ENCODE assay signal across 8 mouse cellular contexts in the genomic region with DNA sequence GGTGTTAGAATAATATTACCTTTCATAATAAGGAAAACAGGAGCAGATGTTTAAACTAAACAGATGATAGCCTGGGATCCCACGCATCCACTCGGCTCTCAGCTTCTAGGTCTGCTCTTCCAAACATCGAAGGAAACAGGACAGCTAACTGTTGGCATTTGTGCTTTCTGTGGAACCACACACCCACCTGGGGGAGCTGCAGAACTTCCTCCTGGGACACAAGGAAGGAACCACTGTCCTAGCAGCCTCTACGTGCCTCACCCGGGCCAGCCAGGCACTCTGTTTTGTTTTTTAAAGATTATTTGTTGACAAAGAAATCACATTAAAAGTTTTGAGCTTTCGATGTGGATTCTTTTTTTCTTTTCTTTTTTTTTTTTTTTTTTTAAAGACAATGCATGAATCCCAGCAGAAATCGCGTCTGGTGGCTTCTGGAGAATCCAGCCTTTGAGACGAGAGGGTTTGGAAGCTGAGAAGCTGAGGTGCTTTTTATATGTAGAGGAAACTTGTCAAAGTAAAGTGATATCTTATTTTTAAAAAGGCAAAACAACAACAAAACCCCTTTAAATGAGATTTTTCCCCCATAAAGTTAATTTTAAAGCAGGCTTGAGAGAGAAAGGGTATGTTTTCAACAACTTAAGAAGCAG. TPM values are rescaled to one million over a fixed set of nuclear protein-coding genes. Genes with fewer than 3 reads are reported as not detected.
DNase-seq lines count a peak whose midpoint lies in the region; ATAC-seq and TF ChIP-seq lines count a peak whose summit lies in the region.

No protein-coding gene starts in this region.

- no peaks in the 10 kb centered on the region for H3K9me3 ChIP-seq in embryonic facial prominence, embryonic 12.5 days
- H3K9me3 ChIP-seq in intestine, postnatal 0 days (ENCODE audit: control insufficient read depth) = no peaks in the 10 kb centered on the region

- H3K27me3 ChIP-seq in heart, adult 2 months (ENCODE audit: control insufficient read depth, insufficient read depth, low read length) = no peaks in the 10 kb centered on the region
- H3K27me3 ChIP-seq in embryonic facial prominence, embryonic 12.5 days = no peaks in the 10 kb centered on the region
- H3K27me3 ChIP-seq in intestine, postnatal 0 days (replicated peaks; ENCODE audit: control insufficient read depth, insufficient read depth, low read length) = no peaks in the 10 kb centered on the region

- ATAC-seq in embryonic facial prominence, embryonic 12.5 days (ENCODE audit: insufficient number of reproducible peaks, insufficient read depth, low FRiP score, low TSS enrichment) = no peak
- no peak for ATAC-seq in intestine, postnatal 0 days

- H3K9ac ChIP-seq in heart, adult 2 months (ENCODE audit: low read depth, low read length) = peak overlapping the region; percentile 86
- peak overlapping the region; percentile 91 for H3K9ac ChIP-seq in embryonic facial prominence, embryonic 12.5 days
- peak overlapping the region; percentile 65 for H3K9ac ChIP-seq in intestine, postnatal 0 days (ENCODE audit: low read depth, low read length)

- peak in 1 of 2 experiments; percentile 44 for DNase-seq in heart, adult 2 months
- DNase-seq in heart, postnatal 25 days (ENCODE audit: low spot score) = no peak
- DNase-seq in lung, postnatal 25 days (ENCODE audit: low spot score) = peak; percentile 43
- no peak for DNase-seq in urinary bladder, postnatal 36 days (ENCODE audit: low spot score in 2 of 2)
- no peak for DNase-seq in left cerebral cortex, adult 11 months (ENCODE audit: low spot score)
- no peak for DNase-seq in thymus, adult 18-20 months

- peaks cover 4% of the 10 kb centered on the region; the same call in 1 of the 2 replicates for H3K79me2 ChIP-seq in heart, adult 2 months (replicated peaks; ENCODE audit: control insufficient read depth, insufficient read depth, low read length)

- peak overlapping the region; percentile 68 for H3K4me3 ChIP-seq in heart, adult 2 months
- H3K4me3 ChIP-seq in embryonic facial prominence, embryonic 12.5 days = peak overlapping the region; percentile 75
- H3K4me3 ChIP-seq in intestine, postnatal 0 days (ENCODE audit: low read depth, low read length) = peak overlapping the region; percentile 38

- peak overlapping the region; percentile 76 for H3K4me2 ChIP-seq in embryonic facial prominence, embryonic 12.5 days (replicated peaks)
- H3K4me2 ChIP-seq in intestine, postnatal 0 days (replicated peaks; ENCODE audit: low read depth) = peak overlapping the region; percentile 65

- H3K36me3 ChIP-seq in heart, adult 2 months (ENCODE audit: control insufficient read depth, insufficient read depth, low read length) = peaks cover 2% of the 10 kb centered on the region
- no peaks in the 10 kb centered on the region for H3K36me3 ChIP-seq in embryonic facial prominence, embryonic 12.5 days
- no peaks in the 10 kb centered on the region for H3K36me3 ChIP-seq in intestine, postnatal 0 days (ENCODE audit: control insufficient read depth, insufficient read depth)

- peak overlapping the region; percentile 84 for H3K27ac ChIP-seq in heart, adult 2 months
- H3K27ac ChIP-seq in embryonic facial prominence, embryonic 12.5 days = peak overlapping the region; percentile 86
- no peak overlapping the region for H3K27ac ChIP-seq in intestine, postnatal 0 days (ENCODE audit: low read depth, low read length)

- peak; percentile 48 for TF ChIP-seq CTCF in heart, adult 2 months (IDR thresholded peaks at IDR 0.05)
- TF ChIP-seq CTCF in intestine, postnatal 0 days (IDR thresholded peaks at IDR 0.05; ENCODE audit: low read depth) = peak; percentile 53

- TF ChIP-seq EP300 in heart, adult 2 months (IDR thresholded peaks at IDR 0.05; ENCODE audit: insufficient read depth, low read depth, low read length) = no peak

- TF ChIP-seq POLR2A in heart, adult 2 months (IDR thresholded peaks at IDR 0.05; ENCODE audit: insufficient read depth, low read depth, low read length) = no peak

- WGBS in heart, adult 2 months = 4% methylated on average over 9 of the region's 9 CpGs
- WGBS in embryonic facial prominence, embryonic 12.5 days = 10% methylated on average over 9 of the region's 9 CpGs
- 19% methylated on average over 9 of the region's 9 CpGs for WGBS in intestine, postnatal 0 days

- H3K4me1 ChIP-seq in heart, adult 2 months (ENCODE audit: control insufficient read depth, insufficient read depth, low read length) = peaks cover 22% of the 10 kb centered on the region
- peaks cover 47% of the 10 kb centered on the region for H3K4me1 ChIP-seq in embryonic facial prominence, embryonic 12.5 days
- peaks cover 13% of the 10 kb centered on the region for H3K4me1 ChIP-seq in intestine, postnatal 0 days (replicated peaks; ENCODE audit: control insufficient read depth, insufficient read depth, low read length)

- intact Hi-C loops in heart, adult 2 months (cut with DNase I) = loop anchor here (2.0 to 10.0 kb wide), 3 partner anchors 29 to 275 kb away; a partner anchor contains a TSS
- intact Hi-C loops in heart, postnatal 25 days (cut with DNase I) = loop anchor here (2.0 kb wide), 2 partner anchors 25 to 45 kb away; no protein-coding TSS in a partner anchor

RNA-seq across cellular contexts. Expression of a gene that starts 50.0 kb away (rescaled TPM):
- total RNA-seq in heart, adult 2 months (2021) = 10 to 100 TPM; 23.5 to 24.7 TPM
- polyA plus RNA-seq in heart, adult 2 months (2012; rRNA removed) = 22.3 and 24.2 TPM in 2 replicates
- total RNA-seq in heart, postnatal 25 days (2021) = 10 to 100 TPM; 24.3 to 24.9 TPM
- polyA plus RNA-seq in embryonic facial prominence, embryonic 12.5 days (2016; fragmentation: Nextera tagmentation; extraction: Ambion mirVana) = 135 and 136 TPM in 2 replicates
- polyA plus RNA-seq in intestine, postnatal 0 days (2015; fragmentation: Nextera tagmentation; extraction: Ambion mirVana) = 31.1 and 33.0 TPM in 2 replicates
